Mouse (Mus musculus) B cell, adult (primary cell): Measurements from ENCODE around the gene Cited2. TPM values are rescaled to one million over a fixed set of nuclear protein-coding genes. Genes with fewer than 3 reads are reported as not detected.

Experiments
- total RNA-seq: library from RNA; stranded (reverse); gene quantifications from 4 replicates; pipeline ENCODE4 v1.2.4, GENCODE M21; 2023; ENCODE audit not compliant: inconsistent age

The Cited2 gene
- total RNA-seq, result 37.3 to 39.4 TPM (median 38.8 TPM) in 4 replicates

GRCm38 (mm10) chr10:17722653-17723410 lies at the start of gene Cited2:
Cited2 (plus strand) TSS chr10:17723218.

Other genes starting within 250 kb of the Cited2 start
- 0.16 to 0.29 TPM (median 0.20 TPM) in 4 replicates for gene Txlnb, start 73.0 kb downstream of the Cited2 start, total RNA-seq
- 54.2 to 72.5 TPM (median 65.7 TPM) in 4 replicates for gene Heca, start 224.8 kb downstream of the Cited2 start, total RNA-seq